Mouse (Mus musculus) megakaryocyte, embryonic 14.5 days (primary cell): Measurements from ENCODE around the gene Insl3.

Source experiments
- FLI1 ChIP-seq: IDR thresholded peaks from 2 replicates; pipeline ENCODE4 v1.6.1; 2012; ENCODE audit warnings: low read length, inconsistent platforms, mixed read lengths
- GATA1 ChIP-seq: IDR thresholded peaks from 3 replicates; pipeline ENCODE4 v1.6.1; 2012; ENCODE audit warnings: mixed read lengths, low read length, inconsistent platforms, borderline replicate concordance

- TF ChIP-seq GATA1 (no peak), FLI1 (no peak)
These were observed 2.8 kb upstream of the Insl3 start for GRCm38 (mm10) chr8:71686143-71686734.
